Mouse (Mus musculus) heart, embryonic 14.5 days (tissue): ENCODE measurements around the gene Nr6a1. TPM values are rescaled to one million over a fixed set of nuclear protein-coding genes. Genes with fewer than 3 reads are reported as not detected.

Experiments used
- ATAC-seq: fragments of 200-750 bp; cut with Nextera tagmentation; 2 replicates; pipeline ENCODE4 v1.8.0; 2017; ENCODE audit warnings: low read depth, moderate TSS enrichment; ENCODE audit not compliant: insufficient number of reproducible peaks, insufficient read depth, low FRiP score
- H3K27ac ChIP-seq, 2 experiments: fragments of 200-500 bp in 1 of 2; fragments of 300-500 bp in 1 of 2; sonication (generic) in 1 of 2; replicated peaks in 1 of 2; 2 replicates each; pipeline ENCODE4 v1.5.1; 2012 to 2014; ENCODE audit warnings: low read depth in 2 of 2, low read length in 2 of 2, control low read depth in 1 of 2, mild to moderate bottlenecking in 1 of 2, mixed read lengths in 1 of 2; ENCODE audit not compliant: control insufficient read depth in 1 of 2, insufficient read depth in 1 of 2
- H3K27me3 ChIP-seq: fragments of 300-500 bp; sonication (generic); 2 replicates; pipeline ENCODE4 v1.6.1; 2014; ENCODE audit warnings: mild to moderate bottlenecking, low read length, control low read depth; ENCODE audit not compliant: control insufficient read depth, insufficient read depth
- H3K36me3 ChIP-seq: fragments of 300-500 bp; sonication (generic); 2 replicates; pipeline ENCODE4 v1.6.1; 2014; ENCODE audit warnings: mild to moderate bottlenecking, control low read depth, low read length, mixed read lengths; ENCODE audit not compliant: control insufficient read depth, insufficient read depth
- H3K4me1 ChIP-seq, 2 experiments: fragments of 200-500 bp in 1 of 2; fragments of 300-500 bp in 1 of 2; sonication (generic) in 1 of 2; 2 replicates each; pipeline ENCODE4 v1.6.1; 2012 to 2014; ENCODE audit warnings: low read length in 2 of 2, control low read depth in 1 of 2, mixed read lengths in 1 of 2; ENCODE audit not compliant: control insufficient read depth in 2 of 2, insufficient read depth in 2 of 2
- H3K4me2 ChIP-seq: fragments of 300-500 bp; sonication (generic); 2 replicates; pipeline ENCODE4 v1.6.1; 2014; ENCODE audit warnings: mild to moderate bottlenecking, low read length
- H3K4me3 ChIP-seq, 2 experiments: fragments of 200-500 bp in 1 of 2; fragments of 300-500 bp in 1 of 2; sonication (generic) in 1 of 2; 2 replicates each; pipeline ENCODE4 v1.5.1; 2012 to 2014; ENCODE audit warnings: low read length in 2 of 2, mild to moderate bottlenecking in 2 of 2, control low read depth in 1 of 2, low read depth in 1 of 2, moderate library complexity in 1 of 2; ENCODE audit not compliant: control insufficient read depth in 1 of 2, insufficient read depth in 1 of 2
- H3K9ac ChIP-seq: fragments of 300-500 bp; sonication (generic); 2 replicates; pipeline ENCODE4 v1.6.1; 2014; ENCODE audit warnings: mild to moderate bottlenecking, low read length
- H3K9me3 ChIP-seq: fragments of 300-500 bp; sonication (generic); 2 replicates; pipeline ENCODE4 v1.6.1; 2016; ENCODE audit warnings: low read length, control low read depth; ENCODE audit not compliant: control insufficient read depth
- WGBS: fragments of 180-500 bp; shearing (Covaris S2); extraction: QIAGEN DNeasy Blood & Tissue Kit; methylation state at CpG from one replicate; pipeline ENCODE4 v1.1.7; 2014; 5-methylcytosine and 5-hydroxymethylcytosine counted together
- polyA plus RNA-seq: library from polyadenylated mRNA; unstranded; fragments of >200 nt; fragmentation: Nextera tagmentation; extraction: Ambion mirVana; gene quantifications from 2 replicates; pipeline ENCODE4 v1.2.1, GENCODE M21; 2014

Gene Nr6a1
- polyA plus RNA-seq, 1 experiment from 2014 or later, result 0.78 TPM

- Histone ChIP-seq H3K27me3 (no peaks in the 10 kb centered on the region), H3K4me2 (no peak overlapping the region), H3K36me3 (peaks cover 14% of the 10 kb centered on the region; the same call in 1 of the 2 replicates), H3K4me1 (peaks cover 0 to 10% of the 10 kb centered on the region in 2 experiments; a peak in 2 of 4 replicates), H3K9ac (no peak overlapping the region), H3K27ac (no peak overlapping the region), H3K4me3 (no peak overlapping the region), H3K9me3 (no peaks in the 10 kb centered on the region)
- ATAC-seq, result no peak
- WGBS, result 74% methylated on average over 3 of the region's 3 CpGs
Observed at GRCm38 (mm10) chr2:38827801-38828306, 99.6 kb downstream of the Nr6a1 start.

- Histone ChIP-seq H3K36me3 (peaks cover 6% of the 10 kb centered on the region; the same call in 1 of the 2 replicates), H3K4me2 (peak overlapping the region; percentile 28; the same call in 1 of the 2 replicates), H3K4me1 (peaks cover 0 to 10% of the 10 kb centered on the region in 2 experiments; a peak in 2 of 4 replicates), H3K27me3 (no peaks in the 10 kb centered on the region), H3K27ac (no peak overlapping the region), H3K9me3 (no peaks in the 10 kb centered on the region), H3K9ac (no peak overlapping the region), H3K4me3 (no peak overlapping the region)
- ATAC-seq, result no peak
Observed at GRCm38 (mm10) chr2:38826189-38826588, 101.3 kb downstream of the Nr6a1 start.

- H3K27me3 ChIP-seq, result no peaks in the 10 kb centered on the region
- H3K4me1 ChIP-seq, result peaks cover 0 to 10% of the 10 kb centered on the region in 2 experiments; a peak in 2 of 4 replicates
- peak overlapping the region; percentile 86 for H3K9ac ChIP-seq
- H3K27ac ChIP-seq, result peak overlapping the region; percentile 99
- H3K36me3 ChIP-seq, result no peaks in the 10 kb centered on the region
- no peaks in the 10 kb centered on the region for H3K9me3 ChIP-seq
- peak overlapping the region; percentile 46 to 64 for H3K4me3 ChIP-seq
- no peak for ATAC-seq
- peak overlapping the region; percentile 81 for H3K4me2 ChIP-seq
- 4% methylated on average over 15 of the region's 15 CpGs for WGBS
Observed at GRCm38 (mm10) chr2:38824791-38825768, 102.4 kb downstream of the Nr6a1 start.

- peak overlapping the region; percentile 46 to 96 for H3K4me3 ChIP-seq
- 3% methylated on average over 12 of the region's 12 CpGs for WGBS
Observed at GRCm38 (mm10) chr2:38823912-38824583, 103.4 kb downstream of the Nr6a1 start.

GRCm38 (mm10) chr2:38823406-38823805, 104.1 kb downstream of the Nr6a1 start:
- H3K9ac ChIP-seq, result peak overlapping the region; percentile 86
- H3K4me1 ChIP-seq, result peaks cover 0 to 10% of the 10 kb centered on the region in 2 experiments; a peak in 2 of 4 replicates
- H3K27ac ChIP-seq, result peak overlapping the region; percentile 99 to 100
- H3K27me3 ChIP-seq, result no peaks in the 10 kb centered on the region
- ATAC-seq, result no peak
- H3K36me3 ChIP-seq, result no peaks in the 10 kb centered on the region
- 11% methylated on average over 8 of the region's 8 CpGs for WGBS
- H3K4me3 ChIP-seq, result peak overlapping the region; percentile 46 to 96; a peak in 3 of 4 replicates
- H3K9me3 ChIP-seq, result no peaks in the 10 kb centered on the region
- peak overlapping the region; percentile 81 for H3K4me2 ChIP-seq

More at GRCm38 (mm10) chr2:38823912-38824583, 103.4 kb downstream of the Nr6a1 start:
- Histone ChIP-seq H3K36me3 (no peaks in the 10 kb centered on the region), H3K9me3 (no peaks in the 10 kb centered on the region), H3K4me2 (peak overlapping the region; percentile 81), H3K27me3 (no peaks in the 10 kb centered on the region), H3K27ac (peak overlapping the region; percentile 99 to 100), H3K9ac (peak overlapping the region; percentile 86), H3K4me1 (peaks cover 0 to 10% of the 10 kb centered on the region in 2 experiments; a peak in 2 of 4 replicates)
- ATAC-seq, result peak; percentile 86

DNA sequence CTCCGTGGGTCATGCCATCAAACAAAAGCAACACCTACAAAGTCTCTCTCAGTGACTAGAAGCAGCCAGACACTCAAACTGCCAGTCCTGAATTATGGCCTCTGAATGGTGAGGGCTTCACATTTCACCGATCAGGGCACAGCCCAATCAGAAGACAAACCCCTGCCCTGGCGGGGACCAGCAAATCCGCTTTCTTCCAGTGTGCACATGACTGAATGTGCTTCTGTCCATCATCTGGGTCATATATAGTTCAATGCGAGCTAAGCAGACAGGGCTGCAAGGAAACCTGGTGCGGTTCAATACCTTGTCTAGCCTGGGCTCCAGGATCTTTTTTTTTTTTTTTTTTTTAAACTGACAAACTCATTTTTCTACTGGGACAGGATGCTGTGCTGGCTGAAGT, 104.5 kb downstream of the Nr6a1 start:
- peak overlapping the region; percentile 46 to 96; a peak in 3 of 4 replicates for H3K4me3 ChIP-seq
- no peaks in the 10 kb centered on the region for H3K36me3 ChIP-seq
- H3K4me2 ChIP-seq, result peak overlapping the region; percentile 81
- H3K27ac ChIP-seq, result peak overlapping the region; percentile 99 to 100
- peaks cover 0 to 10% of the 10 kb centered on the region in 2 experiments; a peak in 2 of 4 replicates for H3K4me1 ChIP-seq
- peak; percentile 88 for ATAC-seq
- H3K9me3 ChIP-seq, result no peaks in the 10 kb centered on the region
- no peaks in the 10 kb centered on the region for H3K27me3 ChIP-seq
- H3K9ac ChIP-seq, result peak overlapping the region; percentile 86
- 19% methylated on average over 6 of the region's 6 CpGs for WGBS

DNA sequence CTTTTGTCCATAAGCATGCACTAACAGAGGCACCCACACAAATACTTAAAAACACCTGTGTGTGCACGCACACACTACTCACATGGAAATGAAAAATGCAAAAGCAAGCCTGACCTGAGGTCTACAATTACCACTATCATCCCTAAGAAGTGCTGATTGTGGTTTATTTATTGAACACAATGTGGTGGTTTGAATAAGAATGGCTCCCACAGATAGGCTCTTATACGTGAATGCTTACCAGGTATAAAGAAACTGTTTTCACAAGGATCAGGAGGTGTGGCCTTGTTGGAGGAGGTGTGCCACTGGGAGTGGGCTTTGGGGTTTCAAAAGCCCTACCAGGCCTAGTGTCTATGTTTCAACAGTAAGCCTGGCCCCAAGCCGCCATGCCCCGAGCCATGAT, 110.0 kb downstream of the Nr6a1 start:
- H3K27ac ChIP-seq, result no peak overlapping the region
- no peaks in the 10 kb centered on the region for H3K27me3 ChIP-seq
- H3K4me1 ChIP-seq, result no peaks in the 10 kb centered on the region
- 86% methylated on average over 4 of the region's 4 CpGs for WGBS
- H3K4me2 ChIP-seq, result no peak overlapping the region
- no peak overlapping the region for H3K9ac ChIP-seq
- ATAC-seq, result no peak
- H3K9me3 ChIP-seq, result no peaks in the 10 kb centered on the region
- no peaks in the 10 kb centered on the region for H3K36me3 ChIP-seq
- H3K4me3 ChIP-seq, result no peak overlapping the region
